Mouse (Mus musculus) CH12.LX (cell line): ENCODE measurements around the gene Sptbn2. TPM values are rescaled to one million over a fixed set of nuclear protein-coding genes. Genes with fewer than 3 reads are reported as not detected.

ENCODE experiments used
- DNase-seq: peaks from one replicate; pipeline ENCODE4 v3.0.0-alpha.2; 2013; ENCODE audit errors: extremely low read depth
- H3K27ac ChIP-seq: 2 replicates; pipeline ENCODE4 v1.5.1; 2012; ENCODE audit warnings: low read depth, mild to moderate bottlenecking, control low read depth, moderate library complexity; ENCODE audit not compliant: insufficient read depth
- H3K27me3 ChIP-seq: replicated peaks from 2 replicates; pipeline ENCODE3; 2012; ENCODE audit warnings: inconsistent platforms
- H3K36me3 ChIP-seq, 2 experiments: replicated peaks in 1 of 2; 2 replicates each; pipeline versions ENCODE3 to v1.6.1; 2012; ENCODE audit warnings: inconsistent platforms in 1 of 2, low read length in 1 of 2, mild to moderate bottlenecking in 1 of 2, mixed read lengths in 1 of 2, moderate library complexity in 1 of 2; ENCODE audit not compliant: control insufficient read depth in 1 of 2, insufficient read depth in 1 of 2
- H3K4me1 ChIP-seq, 2 experiments: 2 replicates each; pipeline ENCODE4 v1.6.1; 2012; ENCODE audit warnings: inconsistent platforms in 1 of 2, moderate library complexity in 1 of 2; ENCODE audit not compliant: insufficient read depth in 2 of 2, control insufficient read depth in 1 of 2
- H3K4me2 ChIP-seq: 2 replicates; pipeline ENCODE4 v1.6.1; 2012; ENCODE audit warnings: low read depth, mild to moderate bottlenecking, control low read depth; ENCODE audit not compliant: poor library complexity, insufficient read depth, severe bottlenecking
- H3K4me3 ChIP-seq, 3 experiments: fragments of 150-350 bp in 1 of 3; sonication (generic) in 1 of 3; replicated peaks in 1 of 3; 2 replicates each; pipeline versions ENCODE3 to v1.5.1; 2011 to 2012; ENCODE audit warnings: low read depth in 2 of 3, low read length in 2 of 3, mild to moderate bottlenecking in 2 of 3, moderate library complexity in 2 of 3, control low read depth in 1 of 3, improper control_type of control experiment in 1 of 3, inconsistent platforms in 1 of 3, mixed read lengths in 1 of 3; ENCODE audit not compliant: poor library complexity in 1 of 3
- H3K79me2 ChIP-seq: replicated peaks from 2 replicates; pipeline ENCODE4 v1.6.1; 2012; ENCODE audit warnings: mild to moderate bottlenecking, moderate library complexity; ENCODE audit not compliant: control insufficient read depth, poor library complexity, insufficient read depth, severe bottlenecking; ENCODE audit errors: extremely low read depth
- H3K9ac ChIP-seq: 2 replicates; pipeline ENCODE4 v1.6.1; 2012; ENCODE audit warnings: low read depth, mild to moderate bottlenecking, control low read depth, moderate library complexity; ENCODE audit not compliant: insufficient read depth
- H3K9me3 ChIP-seq: replicated peaks from 2 replicates; pipeline ENCODE3; 2012; ENCODE audit warnings: low read length, inconsistent platforms, mixed read lengths
- BHLHE40 ChIP-seq: IDR thresholded peaks from 2 replicates; pipeline ENCODE4 v1.6.1; 2011; ENCODE audit warnings: mild to moderate bottlenecking, low read depth, low read length, improper control_type of control experiment
- CHD1 ChIP-seq: IDR thresholded peaks from 2 replicates; pipeline ENCODE4 v1.6.1; 2012; ENCODE audit warnings: low read depth, low read length, improper control_type of control experiment, inconsistent platforms
- CHD2 ChIP-seq: IDR thresholded peaks from 2 replicates; pipeline ENCODE4 v1.6.1; 2011; ENCODE audit warnings: low read length, improper control_type of control experiment
- E2F4 ChIP-seq: IDR thresholded peaks from 2 replicates; pipeline ENCODE4 v1.6.1; 2011; ENCODE audit warnings: low read depth, low read length, improper control_type of control experiment; ENCODE audit not compliant: insufficient replicate concordance
- ELF1 ChIP-seq: IDR thresholded peaks from 2 replicates; pipeline ENCODE4 v1.6.1; 2014; ENCODE audit warnings: low read depth, mild to moderate bottlenecking, inconsistent platforms, low read length, improper control_type of control experiment
- ETS1 ChIP-seq: conservative IDR thresholded peaks from 2 replicates; pipeline ENCODE4 v1.6.1; 2012; ENCODE audit warnings: low read depth, mild to moderate bottlenecking, inconsistent platforms, low read length, improper control_type of control experiment, moderate library complexity
- HCFC1 ChIP-seq: IDR thresholded peaks from 2 replicates; pipeline ENCODE4 v1.6.1; 2012; ENCODE audit warnings: low read depth, mild to moderate bottlenecking, inconsistent platforms, low read length, improper control_type of control experiment
- JUN ChIP-seq: IDR thresholded peaks from 2 replicates; pipeline ENCODE4 v1.6.1; 2011; ENCODE audit warnings: low read depth, mild to moderate bottlenecking, low read length, improper control_type of control experiment, moderate library complexity; ENCODE audit not compliant: insufficient read depth
- JUND ChIP-seq: conservative IDR thresholded peaks from 2 replicates; pipeline ENCODE4 v1.6.1; 2011; ENCODE audit warnings: low read depth, low read length, improper control_type of control experiment
- MAFK ChIP-seq: IDR thresholded peaks from 2 replicates; pipeline ENCODE4 v1.6.1; 2011; ENCODE audit warnings: low read length, improper control_type of control experiment; ENCODE audit not compliant: insufficient replicate concordance
- MAZ ChIP-seq: IDR thresholded peaks from 2 replicates; pipeline ENCODE4 v1.6.1; 2012; ENCODE audit warnings: low read depth, mild to moderate bottlenecking, inconsistent platforms, low read length, improper control_type of control experiment, moderate library complexity
- MXI1 ChIP-seq: IDR thresholded peaks from 2 replicates; pipeline ENCODE4 v1.6.1; 2011; ENCODE audit warnings: mild to moderate bottlenecking, low read depth, low read length, improper control_type of control experiment
- MYC ChIP-seq: IDR thresholded peaks from 2 replicates; pipeline ENCODE4 v1.6.1; 2011; ENCODE audit warnings: low read depth, mild to moderate bottlenecking, improper control_type of control experiment, low read length
- NELFE ChIP-seq: IDR thresholded peaks from 2 replicates; pipeline ENCODE4 v1.6.1; 2011; ENCODE audit warnings: low read depth, low read length, improper control_type of control experiment
- PAX5 ChIP-seq: IDR thresholded peaks from 2 replicates; pipeline ENCODE4 v1.6.1; 2012; ENCODE audit warnings: low read length, inconsistent platforms, mixed read lengths
- POLR2AphosphoS2 ChIP-seq: IDR thresholded peaks from 2 replicates; pipeline ENCODE4 v1.6.1; 2011; ENCODE audit warnings: low read depth, low read length, improper control_type of control experiment
- RAD21 ChIP-seq: IDR thresholded peaks from 2 replicates; pipeline ENCODE4 v1.6.1; 2011; ENCODE audit warnings: low read depth, mild to moderate bottlenecking, low read length, improper control_type of control experiment, moderate library complexity
- RCOR1 ChIP-seq: conservative IDR thresholded peaks from 2 replicates; pipeline ENCODE4 v1.6.1; 2012; ENCODE audit warnings: low read depth, mild to moderate bottlenecking, inconsistent platforms, low read length, improper control_type of control experiment
- SMC3 ChIP-seq: IDR thresholded peaks from 2 replicates; pipeline ENCODE4 v1.6.1; 2011; ENCODE audit warnings: low read depth, low read length, improper control_type of control experiment
- TBP ChIP-seq: conservative IDR thresholded peaks from 2 replicates; pipeline ENCODE4 v1.6.1; 2011; ENCODE audit warnings: low read depth, low read length, improper control_type of control experiment
- TCF12 ChIP-seq: IDR thresholded peaks from 2 replicates; pipeline ENCODE4 v1.6.1; 2014; ENCODE audit warnings: low read depth, mild to moderate bottlenecking, inconsistent platforms, low read length, improper control_type of control experiment
- UBTF ChIP-seq: IDR thresholded peaks from 2 replicates; pipeline ENCODE4 v1.6.1; 2012; ENCODE audit warnings: low read depth, mild to moderate bottlenecking, inconsistent platforms, low read length, improper control_type of control experiment, moderate library complexity
- USF2 ChIP-seq: conservative IDR thresholded peaks from 2 replicates; pipeline ENCODE4 v1.6.1; 2011; ENCODE audit warnings: low read depth, low read length, improper control_type of control experiment
- ZKSCAN1 ChIP-seq: IDR thresholded peaks from 2 replicates; pipeline ENCODE4 v1.6.1; 2012; ENCODE audit warnings: low read depth, inconsistent platforms, low read length, improper control_type of control experiment, borderline replicate concordance
- ZNF384 ChIP-seq: IDR thresholded peaks from 2 replicates; pipeline ENCODE4 v1.6.1; 2012; ENCODE audit warnings: low read depth, low read length, improper control_type of control experiment, inconsistent platforms
- dilution Hi-C: fragments of 300-500 bp; cut with MboI; formaldehyde crosslinking; loops from 2 replicates; pipeline ENCODE4 v1.14.3; 2020; ENCODE audit warnings: low sequenced_read_pairs; ENCODE audit not compliant: extremely low pct_unique_long_range_greater_than_20kb, extremely low pct_ligation_motif_present
- in situ Hi-C: fragments of 300-500 bp; cut with MboI; formaldehyde crosslinking; loops from 3 replicates; pipeline ENCODE4 v1.14.3; 2019; ENCODE audit warnings: low sequenced_read_pairs, low pct_ligation_motif_present, low pct_unique_long_range_greater_than_20kb, mixed read lengths
- polyA plus RNA-seq: library from polyadenylated mRNA; unstranded; fragments of >175 nt; gene quantifications from 2 replicates; pipeline ENCODE4 v1.2.1, GENCODE M21; 2012; ENCODE audit warnings: low read depth; ENCODE audit not compliant: insufficient read length
- total RNA-seq, 2 experiments: library from RNA; depleted of rRNA; stranded (reverse); fragments of 300-350 nt in 1 of 2; fragments of >200 nt in 1 of 2; gene quantifications; 2 replicates each; pipeline ENCODE4 v1.2.3; 2012 to 2014

Gene Sptbn2
- total and polyA plus RNA-seq, 3 experiments = 0.08 to 2.7 (median 0.24) TPM

- DNase-seq = no peak
- H3K9me3 ChIP-seq = no peaks in the 10 kb centered on the region
- no peak overlapping the region for H3K9ac ChIP-seq
- no peaks in the 10 kb centered on the region for H3K79me2 ChIP-seq
- H3K4me3 ChIP-seq = no peak overlapping the region
- no peak overlapping the region for H3K27ac ChIP-seq
- no peak for TF ChIP-seq PAX5
- no peak for TF ChIP-seq ETS1
- no peak for TF ChIP-seq CHD1
- no peak for TF ChIP-seq ZNF384
- TF ChIP-seq NELFE = no peak
- no peak for TF ChIP-seq BHLHE40
- TF ChIP-seq MYC = no peak
- TF ChIP-seq ELF1 = no peak
- TF ChIP-seq JUN = no peak
- no peak for TF ChIP-seq USF2
- no peak for TF ChIP-seq MAFK
- TF ChIP-seq E2F4 = no peak
- no peak for TF ChIP-seq JUND
- no peak for TF ChIP-seq SMC3
- no peak for TF ChIP-seq TCF12
- TF ChIP-seq TBP = no peak
- TF ChIP-seq UBTF = no peak
- no peak for TF ChIP-seq MXI1
- TF ChIP-seq ZKSCAN1 = no peak
- TF ChIP-seq RAD21 = no peak
- in situ Hi-C loops (no loop called here), dilution Hi-C loops (no loop called here)
- H3K27me3 ChIP-seq = peaks cover 17% of the 10 kb centered on the region
- no peaks in the 10 kb centered on the region for H3K4me1 ChIP-seq
- no peak overlapping the region for H3K4me2 ChIP-seq
- no peaks in the 10 kb centered on the region for H3K36me3 ChIP-seq
These were observed 40.2 kb upstream of the Sptbn2 start for GRCm38 (mm10) chr19:4670776-4671175.

- Histone ChIP-seq H3K4me2 (no peak overlapping the region), H3K4me1 (no peaks in the 10 kb centered on the region), H3K4me3 (no peak overlapping the region), H3K27me3 (peaks cover 18% of the 10 kb centered on the region), H3K9me3 (no peaks in the 10 kb centered on the region), H3K36me3 (no peaks in the 10 kb centered on the region), H3K27ac (no peak overlapping the region), H3K79me2 (no peaks in the 10 kb centered on the region), H3K9ac (no peak overlapping the region)
- dilution Hi-C loops = no loop called here
- in situ Hi-C loops = no loop called here
- no peak for TF ChIP-seq MAZ
- TF ChIP-seq ZKSCAN1 = no peak
- no peak for TF ChIP-seq SMC3
- no peak for TF ChIP-seq CHD2
- TF ChIP-seq UBTF = no peak
- TF ChIP-seq ELF1 = no peak
- TF ChIP-seq MYC = no peak
- no peak for TF ChIP-seq POLR2AphosphoS2
- no peak for TF ChIP-seq TCF12
- no peak for TF ChIP-seq RCOR1
- no peak for TF ChIP-seq BHLHE40
- TF ChIP-seq ETS1 = no peak
- no peak for TF ChIP-seq HCFC1
- no peak for DNase-seq
These were observed 38.6 kb upstream of the Sptbn2 start for GRCm38 (mm10) chr19:4672401-4672800.
